Mouse (Mus musculus) granulocyte monocyte progenitor cell, adult 5-6 weeks (primary cell): ENCODE results near the gene Lipt2. TPM values are rescaled to one million over a fixed set of nuclear protein-coding genes. Genes with fewer than 3 reads are reported as not detected.

Experiments
- total RNA-seq, 2 experiments: library from RNA; stranded (forward) in 1 of 2; stranded (reverse) in 1 of 2; fragments of 200-712, 200-1000 nt in 1 of 2; fragments of >200 nt in 1 of 2; fragmentation: Nextera tagmentation in 1 of 2; gene quantifications; 2 replicates each; pipeline ENCODE4 v1.2.3; 2014 to 2017

The Lipt2 gene
- total RNA-seq, 2 experiments from 2014 or later = 4.0 to 7.2 TPM

Other genes starting within 250 kb of the Lipt2 start
- 15.2 and 18.9 TPM in 2 replicates for gene Rnf169, start 178.8 kb upstream of the Lipt2 start, total RNA-seq (2014; fragmentation: Nextera tagmentation)
- 15.7 and 17.9 TPM in 2 replicates for gene Rnf169, start 178.8 kb upstream of the Lipt2 start, total RNA-seq (2017)
- not detected in 2 replicates for gene Chrdl2, start 153.1 kb upstream of the Lipt2 start, total RNA-seq (2014; fragmentation: Nextera tagmentation)
- gene Chrdl2, start 153.1 kb upstream of the Lipt2 start, total RNA-seq (2017) = not detected in 2 replicates
- 91.8 and 97.7 TPM in 2 replicates for gene Pold3, start 37.7 kb upstream of the Lipt2 start, total RNA-seq (2014; fragmentation: Nextera tagmentation)
- 132 and 140 TPM in 2 replicates for gene Pold3, start 37.7 kb upstream of the Lipt2 start, total RNA-seq (2017)
- 0.88 and 2.8 TPM in 2 replicates for gene Kcne3, start 17.2 kb downstream of the Lipt2 start, total RNA-seq (2014; fragmentation: Nextera tagmentation)
- gene Kcne3, start 17.2 kb downstream of the Lipt2 start, total RNA-seq (2017) = 0.95 TPM in 1 of 2 replicates, not detected in the other
- 7.9 and 10.8 TPM in 2 replicates for gene Pgm2l1, start 68.1 kb downstream of the Lipt2 start, total RNA-seq (2014; fragmentation: Nextera tagmentation)
- gene Pgm2l1, start 68.1 kb downstream of the Lipt2 start, total RNA-seq (2017) = 6.7 and 8.4 TPM in 2 replicates
- not detected in 2 replicates for gene P4ha3, start 126.2 kb downstream of the Lipt2 start, total RNA-seq (2014; fragmentation: Nextera tagmentation)
- gene P4ha3, start 126.2 kb downstream of the Lipt2 start, total RNA-seq (2017) = not detected in 2 replicates
- gene C2cd3, start 213.0 kb downstream of the Lipt2 start, total RNA-seq (2014; fragmentation: Nextera tagmentation) = 50.5 and 60.2 TPM in 2 replicates
- gene C2cd3, start 213.0 kb downstream of the Lipt2 start, total RNA-seq (2017) = 21.0 and 30.9 TPM in 2 replicates
- gene Ppme1, start 213.0 kb downstream of the Lipt2 start, total RNA-seq (2014; fragmentation: Nextera tagmentation) = 24.9 and 27.0 TPM in 2 replicates
- gene Ppme1, start 213.0 kb downstream of the Lipt2 start, total RNA-seq (2017) = 42.7 and 71.7 TPM in 2 replicates